ENCODE assay signal across 12 mouse cellular contexts in genomic region chr9:31983759-31984586, GRCm38 (mm10).
A peak's percentile ranks its signal among the peaks of the same experiment; 100 is the strongest.
DNase-seq lines count a peak whose midpoint lies in the region; ATAC-seq and TF ChIP-seq lines count a peak whose summit lies in the region.
"Had no signal": no experiment of that assay in that cellular context is flagged by ENCODE, and none has a peak within 500 bp of the region (broad histone marks: within the 10 kb centered on the region; RNA-seq: fewer than 3 reads in every experiment).

No protein-coding gene starts in this region.

- 61% methylated on average over 12 of the region's 12 CpGs for WGBS in kidney, adult 2 months
- 35% methylated on average over 12 of the region's 12 CpGs for WGBS in embryonic facial prominence, embryonic 10.5 days
- 63% methylated on average over 12 of the region's 12 CpGs for WGBS in hindbrain, embryonic 14.5 days

- H3K4me2 ChIP-seq in hindbrain, embryonic 14.5 days (replicated peaks) = no peak overlapping the region
- H3K4me2 ChIP-seq: liver, embryonic 12.5 days; stomach, embryonic 15.5 days had no signal

- no peaks in the 10 kb centered on the region for H3K27me3 ChIP-seq in kidney, adult 2 months (replicated peaks; ENCODE audit: control insufficient read depth, insufficient read depth, low read length)
- H3K27me3 ChIP-seq in embryonic facial prominence, embryonic 10.5 days (replicated peaks; ENCODE audit: low read depth, poor library complexity, severe bottlenecking) = no peaks in the 10 kb centered on the region
- H3K27me3 ChIP-seq in hindbrain, embryonic 14.5 days (ENCODE audit: control insufficient read depth, insufficient read depth, low read length) = no peaks in the 10 kb centered on the region
- H3K27me3 ChIP-seq: liver, embryonic 12.5 days; Patski; stomach, embryonic 15.5 days had no signal

- intact Hi-C loops in left cerebral cortex, adult 2 months (cut with DNase I) = no loop called here

- H3K9me3 ChIP-seq in embryonic facial prominence, embryonic 10.5 days = no peaks in the 10 kb centered on the region
- no peaks in the 10 kb centered on the region for H3K9me3 ChIP-seq in hindbrain, embryonic 14.5 days (ENCODE audit: control insufficient read depth, low read length)
- H3K9me3 ChIP-seq: liver, embryonic 12.5 days; stomach, embryonic 15.5 days had no signal

- H3K4me3 ChIP-seq in kidney, adult 2 months (ENCODE audit: insufficient read depth, low read depth, low read length) = no peak overlapping the region
- H3K4me3 ChIP-seq in embryonic facial prominence, embryonic 10.5 days = no peak overlapping the region
- H3K4me3 ChIP-seq in left cerebral cortex, adult 2 months = no peak overlapping the region
- no peak overlapping the region for H3K4me3 ChIP-seq in hindbrain, embryonic 14.5 days (replicated peaks; ENCODE audit: low read length)
- H3K4me3 ChIP-seq: liver, embryonic 12.5 days; stomach, embryonic 15.5 days had no signal

- no peak overlapping the region for H3K9ac ChIP-seq in hindbrain, embryonic 14.5 days
- H3K9ac ChIP-seq: liver, embryonic 12.5 days; stomach, embryonic 15.5 days had no signal

- peaks cover 7% of the 10 kb centered on the region; the same call in 1 of the 2 replicates for H3K4me1 ChIP-seq in kidney, adult 2 months (ENCODE audit: control insufficient read depth, insufficient read depth, low read length)
- peaks cover 24% of the 10 kb centered on the region for H3K4me1 ChIP-seq in embryonic facial prominence, embryonic 10.5 days
- H3K4me1 ChIP-seq in hindbrain, embryonic 14.5 days (replicated peaks; ENCODE audit: control insufficient read depth, insufficient read depth, low read length) = no peaks in the 10 kb centered on the region
- H3K4me1 ChIP-seq: liver, embryonic 12.5 days; stomach, embryonic 15.5 days had no signal

- no peak for TF ChIP-seq POLR2A in kidney, adult 2 months (IDR thresholded peaks at IDR 0.05; ENCODE audit: low read depth, low read length)

- DNase-seq in adrenal gland, adult (ENCODE audit: inconsistent age in 2 of 2, low spot score in 1 of 2) = peak; percentile 27 to 72
- DNase-seq in adrenal gland, adult 18-20 months (ENCODE audit: low spot score in 2 of 2) = no peak
- DNase-seq in kidney, adult 2 months = peak; percentile 55
- no peak for DNase-seq in kidney, adult 8-10 months
- DNase-seq in embryonic facial prominence, embryonic 10.5 days (ENCODE audit: low spot score) = no peak
- DNase-seq in heart, postnatal 4 days = peak; percentile 34
- DNase-seq in left cerebral cortex, adult 2 months (ENCODE audit: extremely low spot score in 1 of 2, low spot score in 2 of 2) = no peak
- DNase-seq in hindbrain, embryonic 14.5 days (ENCODE audit: low spot score) = no peak
- DNase-seq: cerebellum, adult 11 months had no signal

- TF ChIP-seq CTCF in kidney, adult 2 months (conservative IDR thresholded peaks at IDR 0.05; ENCODE audit: insufficient read depth, insufficient read length, low read depth, low read length) = no peak
- no peak for TF ChIP-seq CTCF in left cerebral cortex, adult 2 months (IDR thresholded peaks at IDR 0.05)

- H3K27ac ChIP-seq in kidney, adult 2 months (ENCODE audit: insufficient read depth, low read depth, low read length) = no peak overlapping the region
- H3K27ac ChIP-seq in embryonic facial prominence, embryonic 10.5 days (replicated peaks) = peak overlapping the region; percentile 51
- no peak overlapping the region for H3K27ac ChIP-seq in left cerebral cortex, adult 2 months
- H3K27ac ChIP-seq in hindbrain, embryonic 14.5 days = no peak overlapping the region
- H3K27ac ChIP-seq: liver, embryonic 12.5 days; stomach, embryonic 15.5 days had no signal

- H3K36me3 ChIP-seq in kidney, adult 2 months (ENCODE audit: control insufficient read depth, insufficient read depth, low read length) = no peaks in the 10 kb centered on the region
- no peaks in the 10 kb centered on the region for H3K36me3 ChIP-seq in embryonic facial prominence, embryonic 10.5 days (replicated peaks)
- no peaks in the 10 kb centered on the region for H3K36me3 ChIP-seq in hindbrain, embryonic 14.5 days (replicated peaks; ENCODE audit: control insufficient read depth, insufficient read depth)
- H3K36me3 ChIP-seq: liver, embryonic 12.5 days; stomach, embryonic 15.5 days had no signal

- no peak for ATAC-seq in hindbrain, embryonic 14.5 days (ENCODE audit: low FRiP score)
- ATAC-seq: liver, embryonic 12.5 days; Patski had no signal

Comparison
In these comparisons a context has a peak if more than half of its experiments do, and no peak if none do; other contexts are left out.
1. DNase-seq: peak in adrenal gland, adult (2 of 2), kidney, adult 2 months (single experiment) and heart, postnatal 4 days (single experiment); none in adrenal gland, adult 18-20 months (0 of 2), kidney, adult 8-10 months (0 of 2), embryonic facial prominence, embryonic 10.5 days (single experiment), left cerebral cortex, adult 2 months (0 of 2) and hindbrain, embryonic 14.5 days (single experiment).